Mouse (Mus musculus) heart, postnatal 0 days (tissue): ENCODE results near the gene Pitpnm1. TPM values are rescaled to one million over a fixed set of nuclear protein-coding genes. Genes with fewer than 3 reads are reported as not detected.

Source experiments
- ATAC-seq: fragments of 200-750 bp; cut with Nextera tagmentation; 2 replicates; pipeline ENCODE4 v1.8.0; 2017; ENCODE audit warnings: low read depth, moderate number of reproducible peaks, moderate library complexity; ENCODE audit not compliant: insufficient read depth
- DNase-seq: peaks from one replicate; pipeline ENCODE4 v3.0.0-alpha.2; 2016; ENCODE audit warnings: low spot score
- H3K27ac ChIP-seq: fragments of 300-500 bp; sonication (generic); 2 replicates; pipeline ENCODE4 v1.5.1; 2014; ENCODE audit warnings: low read depth, mild to moderate bottlenecking
- H3K27me3 ChIP-seq: fragments of 300-500 bp; sonication (generic); 2 replicates; pipeline ENCODE4 v1.6.1; 2014; ENCODE audit warnings: low read length, mixed read lengths; ENCODE audit not compliant: control insufficient read depth, insufficient read depth
- H3K36me3 ChIP-seq: fragments of 300-500 bp; sonication (generic); replicated peaks from 2 replicates; pipeline ENCODE4 v1.6.1; 2014; ENCODE audit warnings: low read length, mixed read lengths; ENCODE audit not compliant: control insufficient read depth, insufficient read depth
- H3K4me1 ChIP-seq: fragments of 300-500 bp; sonication (generic); 2 replicates; pipeline ENCODE4 v1.6.1; 2014; ENCODE audit warnings: antibody characterized with exemption; ENCODE audit not compliant: control insufficient read depth, insufficient read depth
- H3K4me2 ChIP-seq: fragments of 300-500 bp; sonication (generic); 2 replicates; pipeline ENCODE4 v1.6.1; 2014; ENCODE audit warnings: low read depth, mild to moderate bottlenecking, low read length, moderate library complexity
- H3K4me3 ChIP-seq: fragments of 300-500 bp; sonication (generic); 2 replicates; pipeline ENCODE4 v1.5.1; 2014; ENCODE audit warnings: low read depth, low read length
- H3K9ac ChIP-seq: fragments of 300-500 bp; sonication (generic); replicated peaks from 2 replicates; pipeline ENCODE4 v1.6.1; 2014; ENCODE audit warnings: low read depth, low read length, mixed read lengths
- H3K9me3 ChIP-seq: fragments of 300-500 bp; sonication (generic); replicated peaks from 2 replicates; pipeline ENCODE4 v1.6.1; 2016; ENCODE audit warnings: low read length; ENCODE audit not compliant: control insufficient read depth
- CTCF ChIP-seq: IDR thresholded peaks from 2 replicates; pipeline ENCODE4 v1.5.1; 2016; ENCODE audit warnings: antibody characterized with exemption, control low read depth, low read depth
- EP300 ChIP-seq: IDR thresholded peaks from 2 replicates; pipeline ENCODE4 v1.6.1; 2016; ENCODE audit warnings: antibody characterized with exemption, low read depth
- WGBS: fragments of 180-500 bp; shearing (Covaris S2); extraction: QIAGEN DNeasy Blood & Tissue Kit; methylation state at CpG from one replicate; pipeline ENCODE4 v1.1.7; 2014; 5-methylcytosine and 5-hydroxymethylcytosine counted together
- polyA plus RNA-seq: library from polyadenylated mRNA; unstranded; fragments of >200 nt; fragmentation: Nextera tagmentation; extraction: Ambion mirVana; gene quantifications from 2 replicates; pipeline ENCODE4 v1.2.1, GENCODE M21; 2015
- total RNA-seq: library from RNA; depleted of rRNA; stranded (reverse); fragments of >200 nt; gene quantifications from 2 replicates; pipeline ENCODE4 v1.2.3, GENCODE M21; 2014; ENCODE audit warnings: low replicate concordance

Gene Pitpnm1
- total and polyA plus RNA-seq, 2 experiments from 2014 or later: 21.9 to 47.3 TPM

- DNase-seq (no peak), ATAC-seq (no peak)
- H3K9me3 ChIP-seq: no peaks in the 10 kb centered on the region
- TF ChIP-seq EP300 (no peak), CTCF (no peak)
- no peak within 1 kb of the TSS for H3K4me2 ChIP-seq
- no peaks in the 10 kb centered on the region for H3K27me3 ChIP-seq
- no peak within 1 kb of the TSS for H3K4me3 ChIP-seq
- 73% methylated on average over 2 of the region's 2 CpGs for WGBS
- H3K9ac ChIP-seq: no peak within 1 kb of the TSS
- H3K36me3 ChIP-seq: no peaks in the 10 kb centered on the region
- no peaks in the 10 kb centered on the region for H3K4me1 ChIP-seq
- H3K27ac ChIP-seq: no peak within 1 kb of the TSS
Observed at GRCm38 (mm10) chr19:4139446-4139845, 39.6 kb downstream of the Pitpnm1 start, which contains the start of gene Gpr152. Gpr152 (plus strand) TSS chr19:4139787.

GRCm38 (mm10) chr19:4140147-4140546 is 40.3 kb downstream of the Pitpnm1 start:
- ATAC-seq: no peak
- Histone ChIP-seq H3K27me3 (no peaks in the 10 kb centered on the region), H3K27ac (no peak overlapping the region), H3K36me3 (no peaks in the 10 kb centered on the region), H3K4me2 (no peak overlapping the region), H3K4me1 (no peaks in the 10 kb centered on the region), H3K9me3 (no peaks in the 10 kb centered on the region), H3K4me3 (no peak overlapping the region), H3K9ac (no peak overlapping the region)
- 69% methylated on average over 6 of the region's 6 CpGs for WGBS
- TF ChIP-seq CTCF (no peak), EP300 (no peak)
- no peak for DNase-seq

GRCm38 (mm10) chr19:4142416-4143173 is 42.8 kb downstream of the Pitpnm1 start:
- Histone ChIP-seq H3K27ac (no peak overlapping the region), H3K4me1 (no peaks in the 10 kb centered on the region), H3K36me3 (no peaks in the 10 kb centered on the region), H3K9ac (no peak overlapping the region), H3K9me3 (no peaks in the 10 kb centered on the region), H3K4me3 (no peak overlapping the region), H3K27me3 (no peaks in the 10 kb centered on the region), H3K4me2 (no peak overlapping the region)
- ATAC-seq: no peak
- TF ChIP-seq CTCF: no peak
- no peak for TF ChIP-seq EP300
- no peak for DNase-seq
- 87% methylated on average over 18 of the region's 18 CpGs for WGBS

GRCm38 (mm10) chr19:4143759-4144268 is 44.0 kb downstream of the Pitpnm1 start, which contains the start of gene Cabp4:
Cabp4 (minus strand) TSS chr19:4144033.
- Histone ChIP-seq H3K36me3 (no peaks in the 10 kb centered on the region), H3K4me2 (no peak within 1 kb of the TSS), H3K4me1 (0 out of 2 replicates have a peak, but pooled peaks cover 3% of the 10 kb centered on the region), H3K9me3 (no peaks in the 10 kb centered on the region), H3K27me3 (no peaks in the 10 kb centered on the region), H3K9ac (no peak within 1 kb of the TSS), H3K4me3 (no peak within 1 kb of the TSS), H3K27ac (peak within 1 kb of the TSS; percentile 2; the same call in 1 of the 2 replicates)
- DNase-seq (no peak), ATAC-seq (no peak)
- TF ChIP-seq EP300 (no peak), CTCF (no peak)
- WGBS: 71% methylated on average over 7 of the region's 7 CpGs

- ATAC-seq (no peak), DNase-seq (no peak)
- no peaks in the 10 kb centered on the region for H3K27me3 ChIP-seq
- H3K4me2 ChIP-seq: no peak overlapping the region
- H3K9ac ChIP-seq: no peak overlapping the region
- H3K36me3 ChIP-seq: no peaks in the 10 kb centered on the region
- H3K4me3 ChIP-seq: no peak overlapping the region
- peaks cover 13% of the 10 kb centered on the region for H3K4me1 ChIP-seq
- 67% methylated on average over 16 of the region's 16 CpGs for WGBS
- TF ChIP-seq EP300 (no peak), CTCF (no peak)
- peak overlapping the region; percentile 2; the same call in 1 of the 2 replicates for H3K27ac ChIP-seq
- H3K9me3 ChIP-seq: no peaks in the 10 kb centered on the region
Observed at GRCm38 (mm10) chr19:4144550-4145498, 45.0 kb downstream of the Pitpnm1 start.
